Mouse (Mus musculus): ENCODE data around the gene Trim12a.

GRCm38 (mm10) chr7:104353600-104353967, 38.3 kb upstream of the Trim12a start:
- TF ChIP-seq CTCF (IDR thresholded peaks at IDR 0.05), result no peak
- no peak for TF ChIP-seq EP300 (IDR thresholded peaks at IDR 0.05)
